Mouse (Mus musculus) kidney, postnatal 14 days (tissue): ENCODE measurements around the gene Sez6l.

Experiments used
- DNase-seq: peaks from one replicate; pipeline ENCODE4 v3.0.0; 2022; ENCODE audit warnings: mixed read lengths

Gene Sez6l

DNA sequence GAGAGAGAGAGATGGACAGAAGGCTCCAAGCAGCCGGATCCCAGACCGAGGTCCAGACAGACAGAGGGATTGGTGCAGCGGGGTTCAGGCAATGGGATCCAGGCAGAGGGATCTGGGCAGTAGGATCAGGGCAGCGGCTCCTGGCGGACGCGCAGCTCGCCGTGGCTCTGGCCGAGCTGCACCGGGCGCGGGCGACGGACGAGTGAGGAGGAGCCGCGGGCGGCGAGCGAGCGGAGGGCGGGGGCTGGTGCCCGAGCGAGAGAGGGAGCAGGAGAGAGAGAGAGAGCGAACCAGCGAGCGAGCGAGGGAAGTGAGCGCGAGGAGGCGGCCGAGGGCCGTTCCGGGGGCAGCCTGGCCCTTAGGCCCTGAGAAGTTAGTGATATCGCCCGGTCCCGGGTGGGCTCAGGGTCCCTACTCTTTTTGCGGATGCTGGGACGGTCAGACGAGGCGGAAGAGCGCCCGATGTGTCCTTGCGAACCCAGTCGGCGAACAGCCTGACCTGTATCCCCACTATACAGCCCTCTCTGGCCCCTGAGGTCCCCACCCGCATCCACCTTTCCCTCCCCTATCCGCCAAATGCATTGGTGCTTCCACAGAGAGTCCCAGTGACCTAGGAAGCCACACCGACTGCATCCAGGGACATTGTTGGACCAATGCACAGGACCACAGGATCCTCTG, at the start of gene Sez6l:
Sez6l (minus strand) TSS at position 193 of the 678 bp plus-strand sequence.
- DNase-seq, result peak; percentile 26

- DNase-seq, result no peak
Measured at GRCm38 (mm10) chr5:112625555-112626160, 48.7 kb upstream of the Sez6l start.

GRCm38 (mm10) chr5:112622946-112623345, 46.0 kb upstream of the Sez6l start:
- no peak for DNase-seq

DNA sequence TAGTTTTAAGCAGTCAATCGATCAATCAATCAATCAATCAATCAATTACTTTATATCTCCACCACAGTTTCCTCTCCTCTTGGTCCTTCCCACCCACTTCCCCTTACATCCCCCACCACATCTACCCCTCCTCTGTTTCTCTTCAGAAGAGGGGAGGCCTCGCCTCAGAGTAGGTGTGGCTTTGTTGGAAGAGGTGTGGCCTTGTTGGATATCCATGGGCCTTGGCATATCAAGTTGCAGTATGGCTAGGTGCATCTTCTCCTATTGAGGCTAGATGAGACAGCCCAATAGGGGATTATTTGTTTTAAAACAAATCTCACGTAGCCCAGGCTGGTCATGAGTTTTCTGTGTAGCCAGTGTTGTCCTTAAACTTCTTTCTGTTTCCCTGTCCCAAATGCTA, 43.3 kb upstream of the Sez6l start:
- DNase-seq, result no peak

DNA sequence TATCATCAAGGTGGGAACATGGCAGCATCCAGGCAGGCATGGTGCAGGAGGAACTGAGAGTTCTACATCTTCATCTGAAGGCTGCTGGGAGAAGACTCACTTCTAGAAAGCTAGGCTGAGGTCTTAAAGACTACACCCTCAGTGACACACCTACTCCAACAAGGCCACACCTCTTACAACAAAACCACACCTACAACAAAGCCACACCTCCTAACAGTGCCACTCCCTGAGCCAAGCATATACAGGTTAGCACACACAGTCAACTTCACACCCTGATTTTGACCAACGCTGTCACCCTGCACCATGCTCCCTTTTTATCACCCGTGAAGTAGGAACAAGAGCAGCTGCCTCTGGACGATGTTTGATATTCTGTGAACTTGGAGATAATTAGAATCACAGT, 42.4 kb upstream of the Sez6l start:
- DNase-seq, result no peak

DNA sequence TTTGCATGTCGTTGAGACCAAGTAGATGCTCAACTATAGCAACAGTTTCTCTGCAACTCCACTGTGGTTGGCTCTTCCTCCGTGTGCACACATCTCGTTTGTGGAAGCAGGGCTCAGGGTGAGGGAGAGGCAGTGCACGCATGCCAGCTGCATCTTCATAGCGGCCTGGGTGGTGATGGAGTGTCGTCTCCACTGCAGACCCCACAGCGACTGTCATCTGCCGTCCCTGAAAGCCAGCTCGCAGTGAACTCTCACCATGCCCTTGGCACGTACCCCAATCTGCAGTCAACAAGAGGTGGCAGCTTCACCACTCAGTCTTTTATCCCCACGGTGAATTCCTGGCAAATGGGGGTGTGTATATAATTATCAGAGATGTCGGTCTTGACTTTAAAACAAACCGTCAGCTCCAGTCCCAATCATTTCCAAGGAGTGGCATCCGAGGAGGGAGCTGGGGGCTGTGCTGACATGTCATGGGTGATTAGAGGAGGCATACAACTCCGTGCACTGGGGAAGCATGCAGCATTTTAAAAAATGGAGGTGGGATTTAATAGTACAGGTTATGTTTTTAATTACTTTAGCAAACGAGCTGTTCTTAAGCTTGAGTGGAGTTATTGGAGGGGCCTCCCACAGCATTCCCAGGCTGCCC, 40.7 kb upstream of the Sez6l start:
- no peak for DNase-seq

- no peak for DNase-seq
Measured at GRCm38 (mm10) chr5:112615946-112616617, 39.1 kb upstream of the Sez6l start.

GRCm38 (mm10) chr5:112607867-112608516, 31.0 kb upstream of the Sez6l start:
- DNase-seq, result peak; percentile 70

GRCm38 (mm10) chr5:112607119-112607518, 30.1 kb upstream of the Sez6l start:
- DNase-seq, result no peak

GRCm38 (mm10) chr5:112605371-112605770, 28.4 kb upstream of the Sez6l start:
- no peak for DNase-seq

DNA sequence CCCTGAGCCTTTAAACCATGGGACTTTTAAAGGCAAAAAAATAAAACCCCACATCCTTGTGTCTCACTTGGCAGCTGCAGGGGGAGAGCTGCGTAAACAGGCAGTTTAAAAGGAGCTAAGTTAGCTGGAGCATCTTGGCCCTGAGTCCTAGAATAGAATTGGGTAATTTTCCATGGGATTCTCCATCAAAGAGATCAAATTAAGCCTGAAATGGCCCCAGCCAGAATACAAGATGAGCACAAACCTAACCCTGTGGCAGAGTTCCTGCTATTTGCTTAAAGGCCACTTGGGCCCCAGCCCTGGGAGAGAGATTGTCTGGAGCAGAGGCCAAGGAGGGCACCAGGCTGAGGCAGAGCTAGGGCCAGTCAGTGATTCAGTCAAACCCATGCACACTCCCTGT, 27.3 kb upstream of the Sez6l start:
- peak; percentile 34 for DNase-seq

- DNase-seq, result no peak
Measured at GRCm38 (mm10) chr5:112603594-112603993, 26.6 kb upstream of the Sez6l start.

- DNase-seq, result no peak
Measured at GRCm38 (mm10) chr5:112600309-112600939, 23.4 kb upstream of the Sez6l start.

GRCm38 (mm10) chr5:112599538-112600308, 22.7 kb upstream of the Sez6l start:
- no peak for DNase-seq

DNA sequence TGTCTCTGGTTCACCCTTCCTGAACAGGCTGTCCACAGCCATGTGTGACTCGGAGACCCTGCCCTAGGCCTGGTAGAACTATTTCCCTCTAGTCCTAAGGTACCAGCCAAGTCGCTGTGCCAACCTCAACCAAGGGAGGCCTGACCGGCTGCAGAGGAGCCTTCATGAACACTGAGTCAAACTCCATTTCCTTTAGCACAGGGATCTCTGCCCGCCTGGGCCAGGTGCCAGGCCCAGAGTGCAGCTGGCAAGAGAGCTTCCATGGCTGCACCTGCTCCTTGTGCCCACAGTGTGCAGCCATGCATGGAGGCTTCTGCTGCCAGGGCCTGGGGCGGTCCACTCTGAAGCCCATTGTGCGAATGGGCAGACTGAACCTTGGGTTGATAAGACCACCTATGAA, 20.9 kb upstream of the Sez6l start:
- DNase-seq, result peak; percentile 77

DNA sequence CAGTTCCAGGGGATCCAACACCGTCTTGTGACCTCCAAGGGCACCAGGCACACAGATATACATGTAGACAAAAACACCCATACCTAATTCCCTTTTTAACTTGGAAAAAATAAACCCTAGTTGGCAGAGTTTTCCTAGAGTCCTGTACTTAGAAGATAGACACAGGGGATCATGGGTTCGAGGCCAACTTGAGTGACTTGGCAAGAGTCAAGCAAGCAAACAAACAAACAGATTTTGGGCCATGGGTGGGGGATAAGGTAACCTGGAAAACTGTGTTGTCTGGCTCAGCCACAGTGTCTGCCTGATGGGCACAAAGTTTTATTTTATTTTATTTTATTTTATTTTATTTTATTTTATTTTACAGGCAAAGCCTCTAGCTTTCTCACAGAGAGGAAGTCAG, 20.3 kb upstream of the Sez6l start:
- no peak for DNase-seq

- DNase-seq, result no peak
Measured at GRCm38 (mm10) chr5:112596729-112597128, 19.7 kb upstream of the Sez6l start.

DNA sequence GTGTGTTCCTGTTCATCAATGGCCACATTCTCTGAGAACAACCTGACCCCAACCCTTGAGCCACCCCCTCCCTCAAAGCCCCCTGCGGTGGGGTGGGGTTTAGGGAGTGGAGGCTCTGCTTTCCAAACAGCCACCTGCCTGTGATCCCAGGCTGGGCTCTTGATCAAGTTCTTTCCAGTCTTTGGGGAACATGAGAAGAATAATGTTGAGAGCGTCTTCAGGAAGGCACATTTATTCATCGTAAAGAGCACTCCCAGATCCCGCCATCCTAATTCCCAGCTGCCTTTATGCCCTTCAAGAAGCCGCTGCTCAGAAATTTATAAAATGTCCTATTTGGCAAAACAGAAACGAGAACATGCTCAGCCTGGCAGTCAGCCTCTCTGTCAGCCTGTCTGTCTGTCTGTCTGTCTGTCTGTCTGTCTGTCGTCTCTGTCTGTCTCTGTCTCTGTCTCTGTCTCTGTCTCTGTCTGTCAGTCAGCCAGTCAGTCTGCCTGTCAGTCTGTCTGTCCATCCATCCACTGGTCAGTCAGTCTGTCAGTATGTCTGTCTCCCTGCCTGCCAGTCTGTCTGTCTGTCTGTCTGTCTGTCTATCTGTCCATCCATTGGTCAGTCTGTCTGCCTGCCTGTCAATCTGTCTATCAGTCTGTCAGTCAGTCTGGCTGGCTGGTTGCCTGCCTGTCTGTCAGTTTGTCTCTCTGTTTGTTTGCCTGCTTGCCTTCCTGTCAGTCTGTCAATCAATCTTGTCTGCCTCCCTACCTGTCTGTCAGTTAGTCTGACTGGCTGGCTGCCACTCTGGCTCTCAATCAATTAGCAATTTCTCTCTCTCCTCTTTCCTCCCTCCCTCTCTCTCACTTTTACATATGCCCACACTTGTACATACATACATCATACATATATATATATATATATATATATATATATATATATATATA, 19.0 kb upstream of the Sez6l start:
- DNase-seq, result no peak

DNA sequence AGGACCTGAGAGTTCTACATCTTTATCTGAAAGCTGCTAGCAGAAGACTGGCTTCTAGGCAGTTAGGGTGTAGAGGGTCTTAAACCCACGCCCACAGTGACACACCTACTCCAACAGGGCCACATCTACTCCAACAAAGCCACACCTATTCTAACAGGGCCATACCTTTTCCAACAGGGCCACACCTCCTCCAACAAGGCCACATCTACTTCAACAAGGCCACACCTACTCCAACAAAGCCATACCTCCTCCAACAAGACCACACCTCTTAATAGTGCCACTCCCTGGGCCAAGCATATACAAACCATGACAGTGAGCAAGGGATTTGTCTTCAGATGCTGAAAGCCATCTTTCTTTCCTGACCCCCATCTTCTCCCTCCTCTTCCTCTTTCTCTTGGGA, 14.7 kb upstream of the Sez6l start:
- no peak for DNase-seq

DNA sequence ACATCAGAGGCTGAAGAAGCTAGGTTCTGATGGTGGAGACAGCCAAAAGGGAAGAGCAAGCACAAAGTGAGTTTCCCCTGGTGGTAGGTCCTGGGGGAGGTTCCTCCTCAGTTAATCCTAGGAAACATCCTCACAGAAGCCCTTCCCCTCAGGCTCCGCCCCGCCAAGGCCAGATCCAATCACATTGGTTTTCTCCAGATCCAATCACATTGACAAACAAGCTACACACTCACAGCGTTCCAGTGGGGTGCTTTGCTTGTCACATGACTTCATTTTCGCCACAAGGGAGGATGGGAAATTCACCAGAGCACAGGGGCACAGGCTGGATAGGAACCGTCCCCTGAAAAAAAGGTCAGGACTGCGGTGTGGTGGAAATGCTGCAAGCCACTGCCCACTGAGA, 9.1 kb upstream of the Sez6l start:
- DNase-seq, result no peak
